Mouse (Mus musculus) liver, embryonic 14.5 days (tissue): ENCODE measurements around the gene Prm1. TPM values are rescaled to one million over a fixed set of nuclear protein-coding genes. Genes with fewer than 3 reads are reported as not detected.

Source experiments
- ATAC-seq: fragments of 200-750 bp; cut with Nextera tagmentation; 2 replicates; pipeline ENCODE4 v1.8.0; 2017; ENCODE audit warnings: moderate number of reproducible peaks, mild to moderate bottlenecking, moderate library complexity; ENCODE audit not compliant: insufficient read depth
- DNase-seq, 3 experiments: peaks; one replicate each; pipeline ENCODE4 v3.0.0-alpha.2; 2012 to 2013; ENCODE audit warnings: low read depth in 3 of 3, low spot score in 3 of 3
- H3K27ac ChIP-seq: fragments of 300-500 bp; sonication (generic); 2 replicates; pipeline ENCODE4 v1.5.1; 2014; ENCODE audit warnings: moderate library complexity, mild to moderate bottlenecking, control low read depth, inconsistent platforms
- H3K27me3 ChIP-seq: fragments of 300-500 bp; sonication (generic); 2 replicates; pipeline ENCODE4 v1.6.1; 2014; ENCODE audit warnings: mild to moderate bottlenecking, low read length, moderate library complexity; ENCODE audit not compliant: control insufficient read depth, insufficient read depth
- H3K36me3 ChIP-seq: fragments of 300-500 bp; sonication (generic); replicated peaks from 2 replicates; pipeline ENCODE4 v1.6.1; 2014; ENCODE audit warnings: low read depth; ENCODE audit not compliant: control insufficient read depth, insufficient read depth
- H3K4me1 ChIP-seq, 2 experiments: fragments of 200-500 bp in 1 of 2; fragments of 300-500 bp in 1 of 2; sonication (generic) in 1 of 2; replicated peaks; 2 replicates each; pipeline ENCODE4 v1.6.1; 2012 to 2014; ENCODE audit warnings: antibody characterized with exemption in 1 of 2, inconsistent platforms in 1 of 2, low read length in 1 of 2; ENCODE audit not compliant: control insufficient read depth in 2 of 2, insufficient read depth in 2 of 2
- H3K4me2 ChIP-seq: fragments of 300-500 bp; sonication (generic); 2 replicates; pipeline ENCODE4 v1.6.1; 2014; ENCODE audit warnings: low read depth, mild to moderate bottlenecking, control low read depth, moderate library complexity
- H3K4me3 ChIP-seq, 2 experiments: fragments of 200-500 bp in 1 of 2; fragments of 300-500 bp in 1 of 2; sonication (generic) in 1 of 2; 2 replicates each; pipeline ENCODE4 v1.5.1; 2012 to 2014; ENCODE audit warnings: low read depth in 2 of 2, low read length in 2 of 2, mild to moderate bottlenecking in 2 of 2, control low read depth in 1 of 2, inconsistent platforms in 1 of 2, moderate library complexity in 1 of 2; ENCODE audit not compliant: insufficient read depth in 1 of 2
- H3K9ac ChIP-seq: fragments of 300-500 bp; sonication (generic); replicated peaks from 2 replicates; pipeline ENCODE4 v1.6.1; 2014; ENCODE audit warnings: mild to moderate bottlenecking, control low read depth, moderate library complexity
- H3K9me3 ChIP-seq: fragments of 300-500 bp; sonication (generic); 2 replicates; pipeline ENCODE4 v1.6.1; 2016; ENCODE audit warnings: low read length, mixed read lengths; ENCODE audit not compliant: control insufficient read depth
- CTCF ChIP-seq: IDR thresholded peaks from 2 replicates; pipeline ENCODE4 v1.5.1; 2016; ENCODE audit warnings: antibody characterized with exemption, low read depth, control low read depth
- EP300 ChIP-seq: IDR thresholded peaks from 2 replicates; pipeline ENCODE4 v1.6.1; 2016; ENCODE audit warnings: antibody characterized with exemption, low read depth
- WGBS: fragments of 180-500 bp; shearing (Covaris S2); extraction: QIAGEN DNeasy Blood & Tissue Kit; methylation state at CpG from one replicate; pipeline ENCODE4 v1.1.7; 2014; ENCODE audit not compliant: insufficient replicate concordance; 5-methylcytosine and 5-hydroxymethylcytosine counted together
- polyA plus RNA-seq, 2 experiments: library from polyadenylated mRNA; depleted of rRNA in 1 of 2; stranded (reverse) in 1 of 2; unstranded in 1 of 2; fragments of >200 nt; fragmentation: Nextera tagmentation in 1 of 2; extraction: Ambion mirVana in 1 of 2; gene quantifications; 2 replicates each; pipeline versions ENCODE4 v1.2.1 to v1.2.3; 2012 to 2014

The Prm1 gene
- polyA plus RNA-seq, 2 experiments = not detected

DNA sequence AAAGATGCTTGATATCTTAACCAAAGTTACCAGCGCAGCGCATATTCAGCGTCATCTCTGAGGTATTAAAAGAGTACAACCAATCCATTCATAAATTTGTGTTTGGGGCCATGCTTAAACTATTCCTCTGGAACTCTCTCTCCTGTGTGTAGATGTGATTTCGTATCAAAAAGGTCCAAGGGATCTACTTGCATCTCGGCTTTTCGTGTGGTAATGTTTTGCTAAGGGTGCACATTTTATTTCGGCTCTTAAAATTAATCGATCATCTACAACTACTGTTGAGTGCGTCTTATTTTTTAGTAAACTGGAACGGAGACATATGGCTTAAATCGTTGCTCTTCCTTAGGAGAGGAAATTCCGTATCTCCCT lies 28.9 kb upstream of the Prm1 start:
- Histone ChIP-seq H3K4me3 (peak overlapping the region; percentile 63 to 93), H3K4me2 (peak overlapping the region; percentile 97), H3K9ac (peak overlapping the region; percentile 87), H3K4me1 (peaks cover 6 to 17% of the 10 kb centered on the region in 2 experiments), H3K27ac (no peak overlapping the region), H3K9me3 (no peaks in the 10 kb centered on the region), H3K27me3 (no peaks in the 10 kb centered on the region), H3K36me3 (no peaks in the 10 kb centered on the region)
- DNase-seq = no peak
- TF ChIP-seq EP300 (no peak), CTCF (no peak)
- ATAC-seq = no peak
- 9% methylated on average over 12 of the region's 12 CpGs for WGBS

GRCm38 (mm10) chr16:10828461-10828805 lies 22.8 kb upstream of the Prm1 start:
- Histone ChIP-seq H3K4me2 (no peak overlapping the region), H3K4me3 (no peak overlapping the region), H3K9me3 (no peaks in the 10 kb centered on the region), H3K9ac (no peak overlapping the region), H3K4me1 (no peaks in the 10 kb centered on the region), H3K36me3 (no peaks in the 10 kb centered on the region), H3K27ac (no peak overlapping the region), H3K27me3 (no peaks in the 10 kb centered on the region)
- TF ChIP-seq CTCF (no peak), EP300 (no peak)
- ATAC-seq (no peak), DNase-seq (no peak)
- WGBS = 57% methylated on average over 4 of the region's 4 CpGs

- WGBS = 47% methylated on average over 7 of the region's 7 CpGs
- H3K9me3 ChIP-seq = no peaks in the 10 kb centered on the region
- TF ChIP-seq EP300 (no peak), CTCF (no peak)
- DNase-seq = no peak
- H3K4me2 ChIP-seq = no peak overlapping the region
- no peak for ATAC-seq
- H3K27me3 ChIP-seq = no peaks in the 10 kb centered on the region
- no peak overlapping the region for H3K27ac ChIP-seq
- H3K4me3 ChIP-seq = no peak overlapping the region
- H3K9ac ChIP-seq = no peak overlapping the region
- no peaks in the 10 kb centered on the region for H3K36me3 ChIP-seq
- no peaks in the 10 kb centered on the region for H3K4me1 ChIP-seq
Measured at GRCm38 (mm10) chr16:10827766-10828460, 22.3 kb upstream of the Prm1 start.

DNA sequence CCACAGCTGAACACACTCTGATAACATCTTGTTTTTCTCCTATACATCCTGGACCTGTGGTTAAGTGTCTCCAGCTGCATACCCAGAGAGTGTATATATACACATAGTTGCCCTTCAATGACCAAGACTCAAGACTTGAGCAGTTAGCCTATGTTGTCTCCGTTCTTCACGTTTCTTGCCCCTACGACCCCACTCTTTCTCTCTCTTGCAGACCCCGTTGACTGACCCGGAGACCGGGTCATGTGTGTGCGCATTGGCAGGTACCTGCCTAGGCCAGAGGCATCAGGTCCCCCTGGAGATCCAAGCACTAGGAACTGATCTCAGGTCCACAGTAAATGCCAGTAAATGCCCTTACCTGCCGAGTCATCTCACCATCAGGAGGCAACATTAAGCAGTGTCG lies 21.6 kb upstream of the Prm1 start:
- no peak overlapping the region for H3K4me3 ChIP-seq
- no peaks in the 10 kb centered on the region for H3K27me3 ChIP-seq
- no peak for ATAC-seq
- no peaks in the 10 kb centered on the region for H3K9me3 ChIP-seq
- H3K4me2 ChIP-seq = no peak overlapping the region
- 61% methylated on average over 9 of the region's 9 CpGs for WGBS
- TF ChIP-seq CTCF = no peak
- TF ChIP-seq EP300 = no peak
- H3K27ac ChIP-seq = no peak overlapping the region
- DNase-seq = no peak
- no peak overlapping the region for H3K9ac ChIP-seq
- H3K4me1 ChIP-seq = no peaks in the 10 kb centered on the region
- H3K36me3 ChIP-seq = no peaks in the 10 kb centered on the region

DNA sequence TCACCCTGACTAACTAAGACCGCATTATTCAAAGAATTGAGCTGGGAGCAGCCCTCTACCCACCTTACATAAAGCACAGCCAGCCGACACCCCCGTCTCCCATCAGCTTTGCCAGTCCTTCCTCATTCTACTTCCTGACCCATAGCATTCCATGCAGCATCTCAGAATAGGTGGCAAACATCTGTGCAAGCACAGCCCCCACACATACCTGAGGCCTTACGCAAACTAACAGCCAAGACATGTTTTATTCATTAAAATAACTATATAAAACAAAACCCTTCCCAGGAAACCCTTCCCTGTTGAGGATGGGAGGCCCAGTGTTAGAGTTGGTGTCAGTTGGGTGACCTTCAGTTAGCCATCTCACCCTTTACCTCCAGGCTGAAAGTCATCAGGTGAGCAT lies 20.2 kb upstream of the Prm1 start:
- TF ChIP-seq EP300 (no peak), CTCF (no peak)
- Histone ChIP-seq H3K4me1 (no peaks in the 10 kb centered on the region), H3K4me2 (no peak overlapping the region), H3K27ac (no peak overlapping the region), H3K9ac (no peak overlapping the region), H3K9me3 (no peaks in the 10 kb centered on the region), H3K27me3 (no peaks in the 10 kb centered on the region), H3K36me3 (no peaks in the 10 kb centered on the region), H3K4me3 (no peak overlapping the region)
- WGBS = 61% methylated on average over 4 of the region's 4 CpGs
- DNase-seq = no peak
- no peak for ATAC-seq
